Mouse (Mus musculus) cerebellum, adult 9-11 months (tissue): ENCODE measurements around the gene Eapp.
"Not testable (repeated sequence)": the region's sequence is repeated elsewhere in the genome, so short reads cannot be mapped to it uniquely, and the experiment has no call there.

Experiments used
- DNase-seq: peaks from one replicate; pipeline ENCODE4 v3.0.0; 2022

Gene Eapp

DNA sequence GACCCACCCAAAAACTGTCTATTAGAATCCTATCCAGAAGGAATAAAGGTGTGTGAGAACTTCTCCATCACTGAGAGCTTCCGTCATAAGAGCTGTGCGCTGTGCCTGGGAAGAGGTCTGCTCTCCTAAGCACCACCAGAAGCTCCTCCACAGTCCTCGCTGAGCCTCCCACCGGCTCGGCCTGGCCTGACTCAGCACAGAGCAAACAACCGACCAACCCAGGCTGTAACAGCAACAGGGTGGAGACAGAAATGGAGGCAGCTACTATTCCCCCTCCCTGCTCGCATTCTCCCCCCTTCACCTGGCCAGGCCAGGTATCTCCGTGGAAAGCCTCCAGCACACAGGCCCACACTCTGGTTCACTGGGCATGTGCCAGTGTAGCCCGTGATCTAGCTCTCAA, 19.0 kb downstream of the Eapp start:
- DNase-seq: no peak

DNA sequence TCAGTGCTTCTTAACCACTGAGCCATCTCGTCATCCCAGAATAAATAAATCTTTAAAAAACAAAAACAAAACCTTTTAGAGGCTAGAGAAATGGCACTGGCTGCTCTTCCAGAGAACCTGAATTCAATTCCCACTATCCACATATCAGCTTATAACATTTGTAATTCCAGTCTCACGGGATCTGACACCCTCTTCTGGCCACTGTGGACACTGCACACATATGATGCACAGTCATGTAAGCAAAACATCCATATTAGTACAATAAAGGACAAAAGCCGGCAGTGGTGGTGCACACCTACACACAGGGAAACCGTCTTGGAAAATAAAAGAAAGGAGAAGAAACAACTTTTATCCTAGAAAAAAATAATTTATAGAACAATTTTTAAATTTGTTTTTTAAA, 20.3 kb downstream of the Eapp start:
- no peak for DNase-seq

DNA sequence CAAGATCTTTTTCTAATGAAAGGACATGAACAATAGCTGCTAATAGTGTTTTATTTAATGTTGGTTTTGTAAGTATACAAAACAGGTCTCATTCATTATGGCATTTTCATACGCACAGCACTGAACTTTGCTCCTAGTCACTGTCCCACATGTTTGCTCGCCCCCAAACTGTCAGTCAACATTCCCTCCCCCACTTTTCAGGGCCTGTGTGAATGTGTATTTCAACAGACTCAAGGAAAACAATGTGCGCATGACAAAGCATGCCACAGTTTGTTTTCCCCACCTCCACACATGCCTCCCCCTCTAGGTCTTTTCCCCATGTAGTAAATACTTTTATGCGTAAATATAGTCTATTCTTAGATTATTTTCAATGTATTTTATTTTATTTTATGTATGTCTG, 24.4 kb downstream of the Eapp start:
- no peak for DNase-seq

DNA sequence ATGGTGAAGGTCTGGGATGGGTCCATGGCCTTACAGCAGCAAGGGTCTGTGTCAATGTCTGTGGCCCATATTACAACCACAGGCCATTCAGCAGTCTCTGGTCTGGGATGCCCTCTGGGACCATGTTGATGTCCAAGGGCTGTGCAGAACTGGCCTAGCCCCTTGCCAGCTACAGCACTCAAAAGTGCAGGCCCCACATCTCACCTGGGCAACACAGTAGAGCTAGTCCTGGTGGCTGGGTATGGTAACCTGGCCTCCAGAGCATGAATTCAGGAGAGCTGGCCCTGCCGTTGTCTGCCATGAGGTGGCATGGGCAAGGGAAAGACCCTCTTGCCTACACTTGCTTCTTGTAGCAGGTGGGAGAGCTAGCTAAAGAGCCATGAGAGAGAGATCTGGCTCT, 27.6 kb downstream of the Eapp start:
- DNase-seq: no peak

DNA sequence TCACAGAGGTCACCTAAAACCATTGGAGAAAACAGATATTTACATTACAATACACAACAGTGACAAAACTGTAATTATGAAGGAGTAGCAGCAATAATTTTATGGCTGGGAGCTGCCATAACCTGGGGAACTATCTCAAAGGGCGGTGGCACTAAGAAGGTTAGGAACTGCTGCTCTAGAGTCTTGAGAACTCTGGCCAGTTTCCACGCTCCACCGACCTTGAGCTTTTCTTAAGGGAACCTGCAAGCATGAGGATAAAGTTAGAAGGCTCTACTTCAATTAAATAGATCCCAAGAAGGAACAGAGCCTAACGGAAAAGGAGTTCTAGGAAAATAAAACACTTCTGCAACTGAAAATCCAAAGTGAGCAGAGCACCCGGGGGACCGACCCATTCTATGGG, 30.2 kb downstream of the Eapp start:
- DNase-seq: no peak

DNA sequence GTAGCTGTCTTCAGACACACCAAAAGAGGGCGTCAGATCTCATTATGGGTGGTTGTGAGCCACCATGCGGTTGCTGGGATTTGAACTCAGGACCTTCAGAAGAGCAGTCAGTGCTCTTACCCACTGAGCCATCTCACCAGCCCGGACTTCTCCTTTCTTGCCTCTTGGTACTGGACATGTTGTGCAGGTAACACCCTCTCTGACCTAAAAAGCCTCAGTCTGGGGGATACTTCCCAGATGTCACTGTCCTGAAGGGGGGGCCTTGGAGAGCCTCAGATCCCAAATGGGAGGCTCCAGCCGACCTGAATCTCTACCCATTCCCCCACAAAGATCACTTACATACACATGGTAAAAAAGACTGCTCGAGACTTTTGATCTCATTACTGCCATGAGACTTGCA, 34.2 kb downstream of the Eapp start:
- DNase-seq: not testable (repeated sequence)

DNA sequence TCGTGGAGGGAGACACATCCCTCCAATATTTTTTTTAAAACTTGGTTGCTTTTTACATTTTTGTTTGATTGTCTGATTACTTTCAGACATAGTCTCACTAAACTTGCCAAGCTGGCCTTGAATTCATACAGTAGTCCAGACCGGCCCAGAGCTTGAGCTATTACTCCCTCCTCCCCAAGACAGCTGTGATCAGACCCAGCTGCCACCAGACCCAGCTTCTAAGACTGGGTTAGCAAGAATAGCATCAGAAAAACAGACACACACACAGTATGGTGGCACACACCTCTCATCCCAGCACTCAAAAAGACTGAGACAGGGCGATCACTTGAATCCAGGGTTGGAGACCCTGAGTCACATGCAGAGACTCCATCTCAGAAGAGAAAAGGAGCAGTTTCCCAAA, 35.8 kb downstream of the Eapp start:
- DNase-seq: no peak

DNA sequence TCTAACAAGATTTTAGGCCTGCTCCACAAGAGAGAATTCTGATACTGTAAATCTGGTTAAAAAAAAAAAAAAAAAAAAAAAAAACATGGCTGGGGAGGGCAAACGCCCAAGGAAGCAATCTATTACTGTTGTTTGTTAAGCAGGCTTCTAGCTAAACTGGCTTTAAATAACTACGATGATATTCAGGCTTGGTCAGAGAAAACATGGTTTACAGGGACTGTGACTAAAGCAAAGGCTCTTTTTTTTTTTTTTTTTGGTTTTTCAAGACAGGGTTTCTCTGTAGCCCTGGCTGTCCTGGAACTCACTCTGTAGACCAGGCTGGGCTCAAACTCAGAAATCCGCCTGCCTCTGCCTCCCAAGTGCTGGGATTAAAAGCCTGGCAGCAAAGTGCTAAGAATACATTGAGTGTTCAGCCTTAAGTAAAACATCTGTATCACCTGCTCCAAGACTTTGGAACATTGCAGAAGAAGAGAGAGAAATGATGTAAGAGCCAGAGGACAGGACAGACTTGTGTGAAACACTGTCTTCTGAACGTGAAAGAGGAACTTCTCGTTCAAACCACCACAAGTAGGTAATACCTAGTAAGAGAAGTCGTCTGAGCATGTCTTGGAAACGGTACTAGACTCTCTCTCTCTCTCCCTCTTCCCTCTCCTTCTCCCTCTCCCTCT, 37.1 kb downstream of the Eapp start:
- no peak for DNase-seq

DNA sequence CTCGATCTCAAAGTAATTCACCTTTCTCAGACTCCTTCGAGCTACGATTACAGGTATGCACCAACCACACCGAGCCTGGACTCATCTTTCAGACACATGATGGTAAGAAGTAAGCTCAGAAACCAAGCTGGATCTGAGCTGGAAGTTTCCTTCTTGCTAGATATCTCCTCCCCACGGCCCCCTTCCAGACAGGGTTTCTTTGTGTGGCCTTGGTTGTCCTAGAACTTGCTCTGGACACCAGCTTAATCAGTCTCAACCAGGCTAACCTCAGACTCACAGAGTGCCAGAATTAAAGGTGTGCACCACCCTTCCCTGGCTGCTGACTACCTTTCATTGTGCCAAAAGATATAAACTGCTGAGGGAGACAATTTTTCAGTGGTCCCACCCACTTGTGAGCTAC, 37.7 kb downstream of the Eapp start:
- peak; percentile 17 for DNase-seq

DNA sequence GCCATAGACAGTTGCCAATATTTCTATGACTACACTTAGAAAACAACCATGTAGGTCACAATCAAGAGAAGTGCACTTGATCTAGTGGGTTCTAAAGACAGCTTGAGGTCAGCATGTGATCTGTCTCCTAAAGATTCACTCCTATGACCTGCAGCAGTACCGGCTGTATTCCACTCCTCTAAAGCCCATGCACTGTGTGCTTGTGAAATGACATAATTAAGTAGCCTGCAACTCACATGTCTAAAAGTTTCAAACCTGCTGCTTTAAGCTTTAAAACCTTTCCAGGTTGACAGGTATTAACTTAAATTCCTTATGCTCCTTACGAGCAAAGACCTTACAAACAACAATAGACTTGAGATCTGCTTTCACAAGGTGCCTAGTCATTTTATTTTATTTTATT, 38.5 kb downstream of the Eapp start:
- DNase-seq: no peak

DNA sequence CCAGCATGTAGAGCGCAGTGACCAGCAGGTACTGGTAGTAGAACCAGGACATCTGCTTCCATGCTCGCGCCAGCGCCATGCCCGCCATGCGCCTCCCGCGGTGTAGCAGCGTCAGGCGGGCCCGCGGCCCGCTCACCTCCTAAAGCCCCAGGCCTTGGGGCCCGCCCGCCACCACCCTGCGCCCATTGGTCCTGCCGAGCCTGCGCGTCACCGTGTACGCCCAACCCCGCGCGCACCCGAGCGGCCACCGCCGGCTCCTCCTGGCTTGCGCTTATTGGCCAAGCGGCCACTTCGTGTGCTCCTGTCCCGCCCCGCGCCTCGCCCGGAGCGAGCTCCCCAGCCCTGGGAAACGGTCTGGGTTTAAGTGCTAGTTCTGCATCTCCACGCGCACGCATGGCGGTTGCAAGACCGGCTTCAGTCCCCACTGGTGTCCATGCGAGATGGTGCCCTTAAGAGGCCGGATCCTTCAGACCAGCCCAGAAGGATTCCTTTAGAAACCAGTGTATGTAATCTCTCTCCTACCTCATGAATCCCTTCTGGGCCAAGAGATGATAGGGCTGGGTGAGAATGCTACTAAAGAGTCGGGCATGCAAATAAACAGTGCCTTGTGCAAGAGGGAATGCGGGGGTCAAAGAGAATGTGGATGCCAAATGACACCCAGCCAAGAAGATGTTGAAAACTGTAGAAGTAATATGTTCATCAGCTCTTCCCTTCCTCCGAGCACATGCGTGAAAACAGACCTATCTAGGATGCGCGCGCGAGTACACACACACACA, 39.1 kb downstream of the Eapp start, which contains the start of gene Sptssa:
Gene Sptssa (minus strand): TSS at position 178 of the 776 bp plus-strand sequence.
- peak; percentile 97 for DNase-seq

DNA sequence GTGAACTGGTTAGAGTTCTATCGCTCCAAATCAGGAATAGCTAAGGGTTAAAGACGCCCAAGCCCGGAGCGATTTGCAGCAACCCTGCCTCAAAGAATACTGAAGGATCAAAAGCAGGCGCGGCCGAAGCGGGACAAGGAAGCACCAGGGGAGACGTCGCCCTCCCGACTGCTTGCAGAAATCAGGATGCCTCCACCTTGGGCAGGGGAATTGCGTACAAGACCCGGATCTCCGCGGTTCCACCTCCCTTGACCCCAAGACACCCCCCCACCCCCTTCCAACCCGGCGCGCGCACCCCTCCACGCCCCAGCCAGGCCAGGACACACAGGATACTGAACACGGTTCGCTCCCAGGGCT, 39.7 kb downstream of the Eapp start:
- DNase-seq: no peak

DNA sequence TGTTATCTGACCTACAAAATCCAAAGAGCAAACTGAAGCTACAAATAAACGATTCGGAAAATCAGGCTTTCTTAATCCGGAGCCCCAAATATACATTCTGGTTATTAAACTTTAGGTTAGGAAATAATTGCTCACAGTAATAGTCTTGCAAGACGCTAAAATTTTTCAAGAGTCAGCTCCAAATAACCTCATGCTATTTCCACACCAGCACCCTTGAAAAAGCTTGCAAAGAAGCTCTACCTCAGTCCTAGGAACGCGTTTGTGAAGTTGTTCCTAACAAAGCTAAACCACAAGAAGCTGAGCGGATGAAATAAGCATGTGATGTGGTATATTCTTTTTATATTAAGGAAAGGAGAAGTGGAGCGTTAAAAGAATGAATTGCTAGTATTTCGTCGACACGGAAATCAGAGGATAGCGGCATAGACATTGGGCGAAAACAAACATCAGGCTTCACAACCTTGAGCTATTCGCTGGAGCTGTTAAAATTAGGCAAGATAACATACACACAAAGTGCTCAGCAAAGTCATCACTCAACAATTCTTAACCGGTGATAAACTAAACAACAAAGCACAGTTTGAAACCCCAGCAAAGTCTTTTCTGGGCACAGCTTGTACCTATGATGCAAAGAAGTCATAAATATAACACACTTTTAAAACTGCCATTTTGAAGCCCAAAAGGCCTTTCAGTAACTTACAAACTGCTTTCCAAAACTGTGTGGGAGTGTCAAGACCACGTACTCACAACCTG, 40.2 kb downstream of the Eapp start:
- DNase-seq: no peak

DNA sequence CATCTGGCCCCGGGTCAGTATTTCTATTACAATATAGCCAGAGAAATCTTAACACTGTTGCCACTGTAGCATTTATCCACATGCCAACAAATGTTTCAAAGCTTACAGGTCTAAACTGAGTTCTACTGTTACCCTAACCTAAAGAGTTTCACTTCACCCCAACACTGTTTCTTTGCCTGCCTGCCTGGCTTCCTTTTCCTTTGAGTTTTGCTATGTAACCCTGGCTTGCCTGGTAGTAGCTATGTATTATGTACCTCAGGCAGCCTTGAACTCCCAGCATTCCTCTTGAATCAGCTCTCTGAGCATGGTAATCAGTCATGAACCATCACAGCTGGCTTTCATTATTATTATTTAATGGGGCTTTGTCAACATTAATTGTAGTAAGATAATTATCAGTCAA, 41.0 kb downstream of the Eapp start:
- DNase-seq: no peak

DNA sequence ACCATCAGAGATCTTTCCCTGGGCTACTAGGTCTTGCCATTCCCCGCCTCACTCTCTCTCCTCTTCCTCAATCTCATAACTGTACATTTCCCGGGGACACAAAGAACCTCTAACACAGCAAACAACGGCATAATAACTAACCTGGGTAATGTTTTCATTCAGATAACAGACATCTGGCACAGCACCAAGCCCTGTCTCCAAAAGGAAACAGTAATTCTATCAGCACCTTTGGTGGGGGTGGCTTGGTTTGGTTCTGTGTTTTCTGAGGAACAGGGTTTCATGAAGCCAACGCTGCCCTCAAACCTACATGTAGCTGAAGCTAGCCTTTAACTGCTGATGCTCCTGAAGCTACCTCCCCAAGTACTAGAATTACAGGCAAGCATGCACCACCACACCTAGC, 41.6 kb downstream of the Eapp start:
- DNase-seq: no peak

DNA sequence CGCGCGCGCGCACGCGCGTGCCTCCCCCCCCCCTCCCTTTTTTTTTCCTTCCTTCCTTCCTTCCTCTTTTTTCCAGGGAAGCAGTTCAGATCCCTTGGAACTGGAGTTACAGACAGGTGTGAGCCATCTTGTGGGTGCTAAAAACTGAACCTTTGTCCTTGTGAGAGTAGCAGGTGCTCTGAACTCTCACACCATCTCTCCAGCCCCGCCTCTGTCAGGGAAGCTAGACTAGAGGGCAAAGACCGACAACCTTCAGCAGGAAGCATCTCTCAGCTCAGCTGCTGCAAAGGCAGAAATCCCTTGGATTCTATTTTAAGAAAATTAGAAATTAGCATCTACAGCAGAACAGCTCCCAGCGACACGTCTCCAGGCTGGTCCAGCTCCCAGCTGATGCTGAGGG, 43.4 kb downstream of the Eapp start:
- DNase-seq: no peak

DNA sequence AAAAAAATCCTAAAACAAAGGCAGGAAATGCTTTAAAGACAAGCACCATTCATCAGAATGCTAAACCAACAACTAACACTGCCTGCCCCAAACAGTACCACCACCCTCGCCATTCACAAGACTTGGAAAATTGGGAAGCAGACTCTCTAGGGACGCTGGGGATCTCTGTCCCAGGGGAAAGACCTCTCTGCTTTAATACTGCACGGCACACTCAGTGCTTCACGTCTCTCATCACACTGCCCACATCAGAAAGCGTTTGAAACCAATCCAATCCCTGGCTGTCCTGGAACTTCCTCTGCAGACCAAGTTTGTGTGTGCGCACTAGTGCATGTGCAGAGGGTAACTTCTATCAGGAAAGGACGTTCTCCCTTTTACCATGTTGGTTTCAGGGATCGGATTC, 43.9 kb downstream of the Eapp start:
- DNase-seq: no peak

DNA sequence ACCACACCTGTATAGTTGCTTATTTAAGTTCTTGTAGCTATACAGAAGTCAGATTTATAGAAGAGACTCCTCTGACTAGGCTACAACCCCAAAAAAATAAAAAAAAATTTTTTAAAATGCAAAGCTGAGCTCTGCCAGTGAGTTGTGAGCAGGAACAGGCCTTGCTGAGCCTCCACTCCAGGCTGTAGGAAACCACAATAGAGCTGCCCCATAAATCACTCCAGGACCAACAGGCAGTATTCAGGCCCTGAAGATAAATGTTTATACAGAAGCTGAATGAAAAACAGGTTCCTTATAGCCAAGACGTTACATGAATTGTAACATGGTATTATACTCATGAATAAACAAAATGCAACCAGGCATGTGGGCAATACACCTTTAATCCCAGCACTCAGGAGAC, 44.5 kb downstream of the Eapp start:
- no peak for DNase-seq

DNA sequence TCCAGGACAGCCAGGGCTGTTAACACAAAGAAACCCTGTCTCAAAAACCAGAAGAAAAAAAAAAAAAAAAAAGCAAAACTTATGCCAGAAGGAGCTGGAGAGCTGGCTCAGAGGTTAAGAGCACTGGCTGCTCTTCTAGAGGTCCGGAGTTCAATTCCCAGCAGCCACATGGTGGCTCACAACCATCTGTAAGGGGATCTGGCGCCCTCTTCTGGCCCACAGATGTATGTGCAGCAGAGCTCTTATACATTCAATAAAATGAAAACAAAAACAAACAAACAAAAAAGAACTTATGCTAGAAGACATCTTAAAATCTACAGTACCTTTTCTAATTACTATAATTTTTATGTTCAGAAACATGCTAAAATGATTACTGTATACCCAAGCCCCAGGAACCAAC, 50.8 kb downstream of the Eapp start:
- no peak for DNase-seq

DNA sequence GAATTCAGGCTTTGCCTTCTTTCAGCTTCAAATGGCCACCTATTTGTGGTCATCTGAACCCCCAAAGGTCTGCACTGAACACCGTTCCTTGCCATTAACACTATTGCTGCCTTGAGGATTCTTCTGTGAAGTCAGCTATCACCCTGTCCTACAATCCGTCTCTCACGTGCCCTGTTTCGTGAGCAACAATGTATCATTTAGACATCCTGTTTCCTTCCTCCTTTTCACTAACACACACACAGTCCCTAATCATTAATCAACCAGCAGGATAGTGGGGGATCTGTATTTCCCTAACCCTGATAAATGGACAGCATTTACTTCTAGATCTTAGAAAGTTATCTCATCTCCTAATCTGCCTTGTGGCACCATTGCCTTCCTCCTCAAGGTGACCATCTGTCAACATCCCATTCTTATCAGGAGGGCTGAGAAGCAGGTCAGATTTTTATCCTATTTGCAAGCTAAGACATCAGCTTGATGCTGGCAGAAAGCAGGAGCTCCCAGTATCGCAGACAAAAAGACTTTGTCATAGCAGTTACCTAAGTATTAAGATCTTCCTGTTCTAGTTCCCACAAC, 52.3 kb downstream of the Eapp start:
- no peak for DNase-seq

DNA sequence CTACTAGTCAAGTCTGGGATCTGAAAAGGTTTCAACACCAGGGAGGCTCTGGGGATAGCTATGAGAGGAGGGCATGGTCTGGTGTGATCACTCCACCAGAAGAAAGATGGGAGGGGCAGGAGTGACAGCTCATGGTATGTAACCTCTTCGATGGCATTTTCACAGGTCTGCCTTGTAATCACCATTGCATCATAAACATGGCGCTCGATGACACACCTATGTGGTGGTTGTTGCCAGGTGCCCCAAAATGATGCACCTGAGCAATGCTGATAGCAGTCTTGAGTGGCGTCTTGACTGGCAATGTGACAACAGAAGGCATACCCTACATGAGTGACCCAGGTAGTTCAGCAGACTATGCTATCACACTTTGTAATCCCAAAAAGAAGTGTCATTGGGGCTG, 54.3 kb downstream of the Eapp start:
- DNase-seq: no peak

DNA sequence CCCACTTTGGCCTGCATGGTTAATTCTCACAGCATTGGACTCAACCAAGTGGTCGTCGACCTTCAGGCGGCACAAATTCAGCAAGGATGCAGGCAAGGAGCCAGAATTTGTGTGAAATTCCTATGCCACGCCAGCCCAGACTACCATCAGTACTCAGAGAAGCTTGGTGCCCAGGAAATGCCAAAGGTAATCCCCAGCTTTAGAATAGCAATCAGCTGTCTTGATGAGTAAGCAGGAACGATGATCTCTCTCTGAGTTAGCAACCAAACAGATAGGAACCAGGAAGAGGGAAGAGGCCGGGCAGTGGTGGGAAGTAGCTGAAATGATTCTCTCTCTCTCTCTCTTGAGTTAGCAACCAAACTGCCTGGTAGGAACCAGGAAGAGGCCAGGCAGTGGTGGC, 55.4 kb downstream of the Eapp start:
- no peak for DNase-seq

DNA sequence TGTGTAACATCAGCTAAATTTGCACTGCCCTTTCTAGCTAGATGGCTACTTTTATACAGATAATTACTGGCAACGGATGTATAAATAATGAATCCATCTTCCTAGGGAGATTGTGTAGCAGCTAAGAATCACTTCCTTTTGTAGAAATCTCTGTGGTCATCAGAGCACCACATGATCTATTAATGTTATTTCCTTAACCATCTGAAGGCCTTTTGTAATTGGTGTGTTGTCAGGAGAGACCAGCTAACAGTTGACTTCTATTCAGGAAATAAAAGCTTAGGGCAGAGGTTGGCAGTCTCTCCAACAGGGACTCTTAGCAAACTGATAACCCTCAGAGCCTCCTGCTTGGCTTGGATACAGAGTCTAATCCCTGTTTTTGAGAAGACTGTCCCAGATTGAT, 58.7 kb downstream of the Eapp start:
- no peak for DNase-seq

DNA sequence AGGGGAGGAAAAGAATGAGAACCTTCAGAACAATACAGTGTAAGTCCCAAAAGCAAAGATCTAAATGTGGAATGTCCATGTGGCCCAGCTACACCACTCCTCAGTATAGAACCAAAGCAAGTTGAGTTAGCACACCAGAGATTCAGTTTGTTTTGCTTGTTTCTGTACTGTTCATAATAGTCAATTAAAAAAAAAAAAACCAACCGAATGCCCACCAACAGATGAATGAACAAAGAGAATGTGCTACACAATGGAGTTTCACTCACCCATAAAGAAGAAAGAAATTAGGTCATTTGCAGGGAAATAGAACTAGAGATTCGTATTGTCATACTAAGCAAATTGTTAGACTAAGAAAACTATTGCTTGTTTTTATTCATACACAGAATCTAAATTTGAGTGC, 63.6 kb downstream of the Eapp start:
- no peak for DNase-seq
